Mouse (Mus musculus) cerebellum, adult 2 months (tissue): ENCODE results near the gene Syt14.

Experiments
- CTCF ChIP-seq: fragments of 200-500 bp; IDR thresholded peaks from 2 replicates; pipeline ENCODE4 v1.5.1; 2011; ENCODE audit warnings: low read depth, mild to moderate bottlenecking, control low read depth, low read length, moderate library complexity, borderline replicate concordance; ENCODE audit not compliant: insufficient read depth
- POLR2A ChIP-seq: fragments of 200-500 bp; IDR thresholded peaks from 2 replicates; pipeline ENCODE4 v1.6.1; 2011; ENCODE audit warnings: low read length, control low read depth, borderline replicate concordance; ENCODE audit not compliant: insufficient read depth

GRCm38 (mm10) chr1:192939033-192939432 lies 96.5 kb downstream of the Syt14 start:
- TF ChIP-seq POLR2A, result no peak
- TF ChIP-seq CTCF, result no peak
